Mouse (Mus musculus) limb, embryonic 12.5 days (tissue): ENCODE results near the gene Pgls. TPM values are rescaled to one million over a fixed set of nuclear protein-coding genes. Genes with fewer than 3 reads are reported as not detected.

Source experiments
- ATAC-seq: fragments of 200-750 bp; cut with Nextera tagmentation; 2 replicates; pipeline ENCODE4 v1.8.0; 2017; ENCODE audit warnings: low read depth, moderate TSS enrichment; ENCODE audit not compliant: insufficient number of reproducible peaks, insufficient read depth, low FRiP score, low TSS enrichment
- H3K27ac ChIP-seq: fragments of 300-500 bp; sonication (generic); 2 replicates; pipeline ENCODE4 v1.5.1; 2016; ENCODE audit warnings: mild to moderate bottlenecking, moderate library complexity
- H3K27me3 ChIP-seq: fragments of 300-500 bp; sonication (generic); 2 replicates; pipeline ENCODE4 v1.6.1; 2016; ENCODE audit warnings: mild to moderate bottlenecking, moderate library complexity
- H3K36me3 ChIP-seq: fragments of 300-500 bp; sonication (generic); 2 replicates; pipeline ENCODE4 v1.6.1; 2016; ENCODE audit warnings: mild to moderate bottlenecking, moderate library complexity
- H3K4me1 ChIP-seq: fragments of 300-500 bp; sonication (generic); replicated peaks from 2 replicates; pipeline ENCODE4 v1.6.1; 2016
- H3K4me2 ChIP-seq: fragments of 300-500 bp; sonication (generic); 2 replicates; pipeline ENCODE4 v1.6.1; 2016; ENCODE audit warnings: mild to moderate bottlenecking, moderate library complexity
- H3K4me3 ChIP-seq: fragments of 300-500 bp; sonication (generic); replicated peaks from 2 replicates; pipeline ENCODE4 v1.5.1; 2016; ENCODE audit warnings: mild to moderate bottlenecking
- H3K9ac ChIP-seq: fragments of 300-500 bp; sonication (generic); replicated peaks from 2 replicates; pipeline ENCODE4 v1.6.1; 2016; ENCODE audit warnings: mild to moderate bottlenecking, moderate library complexity
- H3K9me3 ChIP-seq: fragments of 300-500 bp; sonication (generic); 2 replicates; pipeline ENCODE4 v1.6.1; 2016; ENCODE audit warnings: mild to moderate bottlenecking, moderate library complexity
- WGBS: fragments of 180-500 bp; shearing (Covaris S2); methylation state at CpG from one replicate; pipeline ENCODE4 v1.1.7; 2016; 5-methylcytosine and 5-hydroxymethylcytosine counted together
- polyA plus RNA-seq: library from polyadenylated mRNA; unstranded; fragments of >200 nt; fragmentation: Nextera tagmentation; extraction: Ambion mirVana; gene quantifications from 2 replicates; pipeline ENCODE4 v1.2.1, GENCODE M21; 2016

The Pgls gene
- polyA plus RNA-seq, 1 experiment from 2014 or later: 243 TPM

- 61% methylated on average over 9 of the region's 9 CpGs for WGBS
- H3K27ac ChIP-seq: 0 out of 2 replicates have a peak overlapping the region, but pooled peaks have one; percentile 13
- peaks cover 19% of the 10 kb centered on the region for H3K4me1 ChIP-seq
- H3K9ac ChIP-seq: no peak overlapping the region
- peaks cover 40% of the 10 kb centered on the region for H3K36me3 ChIP-seq
- peaks cover 31% of the 10 kb centered on the region for H3K27me3 ChIP-seq
- H3K4me3 ChIP-seq: no peak overlapping the region
- ATAC-seq: no peak
- peaks cover 15% of the 10 kb centered on the region for H3K9me3 ChIP-seq
- no peak overlapping the region for H3K4me2 ChIP-seq
Measured at GRCm38 (mm10) chr8:71627265-71628099, 35.5 kb downstream of the Pgls start.

- H3K9me3 ChIP-seq: peaks cover 15% of the 10 kb centered on the region
- H3K9ac ChIP-seq: peak overlapping the region; percentile 70
- peak overlapping the region; percentile 58 for H3K4me3 ChIP-seq
- peaks cover 41% of the 10 kb centered on the region for H3K27me3 ChIP-seq
- peak overlapping the region; percentile 62 for H3K27ac ChIP-seq
- no peak for ATAC-seq
- WGBS: 9% methylated on average over 16 of the region's 16 CpGs
- H3K4me2 ChIP-seq: peak overlapping the region; percentile 93
- H3K36me3 ChIP-seq: peaks cover 29% of the 10 kb centered on the region
- peaks cover 19% of the 10 kb centered on the region for H3K4me1 ChIP-seq
Measured at GRCm38 (mm10) chr8:71628396-71629095, 36.6 kb downstream of the Pgls start.

GRCm38 (mm10) chr8:71629096-71629697 lies 37.2 kb downstream of the Pgls start:
- under 1% methylated on average over 55 of the region's 55 CpGs for WGBS
- H3K36me3 ChIP-seq: peaks cover 22% of the 10 kb centered on the region
- peaks cover 14% of the 10 kb centered on the region for H3K9me3 ChIP-seq
- peaks cover 48% of the 10 kb centered on the region for H3K27me3 ChIP-seq
- peak; percentile 83 for ATAC-seq
- peak overlapping the region; percentile 70 for H3K9ac ChIP-seq
- peak overlapping the region; percentile 93 for H3K4me2 ChIP-seq
- peaks cover 19% of the 10 kb centered on the region for H3K4me1 ChIP-seq
- H3K27ac ChIP-seq: peak overlapping the region; percentile 62
- peak overlapping the region; percentile 58 for H3K4me3 ChIP-seq

- H3K4me1 ChIP-seq: peaks cover 24% of the 10 kb centered on the region
Measured at GRCm38 (mm10) chr8:71629781-71630212, 37.8 kb downstream of the Pgls start.

GRCm38 (mm10) chr8:71630761-71631160 lies 38.8 kb downstream of the Pgls start:
- no peak overlapping the region for H3K9ac ChIP-seq
- peaks cover 7% of the 10 kb centered on the region; the same call in 1 of the 2 replicates for H3K36me3 ChIP-seq
- no peak for ATAC-seq
- H3K27me3 ChIP-seq: peaks cover 63% of the 10 kb centered on the region
- no peak overlapping the region for H3K4me3 ChIP-seq
- WGBS: 87% methylated on average over 6 of the region's 6 CpGs
- H3K4me2 ChIP-seq: no peak overlapping the region
- peaks cover 14% of the 10 kb centered on the region for H3K9me3 ChIP-seq
- H3K27ac ChIP-seq: no peak overlapping the region
- H3K4me1 ChIP-seq: peaks cover 24% of the 10 kb centered on the region

More at GRCm38 (mm10) chr8:71629781-71630212, 37.8 kb downstream of the Pgls start:
- Histone ChIP-seq H3K27me3 (peaks cover 54% of the 10 kb centered on the region), H3K27ac (0 out of 2 replicates have a peak overlapping the region, but pooled peaks have one; percentile 45), H3K36me3 (peaks cover 16% of the 10 kb centered on the region), H3K4me3 (peak overlapping the region; percentile 58), H3K9me3 (peaks cover 14% of the 10 kb centered on the region), H3K4me2 (peak overlapping the region; percentile 93), H3K9ac (peak overlapping the region; percentile 70)
- WGBS: 4% methylated on average over 25 of the region's 25 CpGs
- peak; percentile 3 for ATAC-seq

- H3K4me2 ChIP-seq: no peak overlapping the region
- H3K9ac ChIP-seq: no peak overlapping the region
- peaks cover 14% of the 10 kb centered on the region for H3K9me3 ChIP-seq
- peaks cover 24% of the 10 kb centered on the region for H3K4me1 ChIP-seq
- peaks cover 75% of the 10 kb centered on the region for H3K27me3 ChIP-seq
- H3K36me3 ChIP-seq: no peaks in the 10 kb centered on the region
- 63% methylated on average over 2 of the region's 2 CpGs for WGBS
- no peak overlapping the region for H3K4me3 ChIP-seq
- no peak for ATAC-seq
- H3K27ac ChIP-seq: no peak overlapping the region
Measured at GRCm38 (mm10) chr8:71631897-71632296, 39.9 kb downstream of the Pgls start.

- Histone ChIP-seq H3K9ac (no peak overlapping the region), H3K27me3 (peaks cover 85% of the 10 kb centered on the region), H3K4me2 (peak overlapping the region; percentile 52; the same call in 1 of the 2 replicates), H3K4me3 (no peak overlapping the region), H3K36me3 (no peaks in the 10 kb centered on the region), H3K4me1 (peaks cover 24% of the 10 kb centered on the region), H3K9me3 (peaks cover 14% of the 10 kb centered on the region), H3K27ac (no peak overlapping the region)
- ATAC-seq: no peak
- 18% methylated on average over 19 of the region's 22 CpGs for WGBS
Measured at GRCm38 (mm10) chr8:71633164-71633563, 41.2 kb downstream of the Pgls start.

- ATAC-seq: 0 out of 2 replicates have a peak, but pooled peaks have one; percentile 13
- peaks cover 15% of the 10 kb centered on the region for H3K4me1 ChIP-seq
- 4% methylated on average over 26 of the region's 26 CpGs for WGBS
- H3K4me2 ChIP-seq: peak overlapping the region; percentile 52
- no peak overlapping the region for H3K27ac ChIP-seq
- H3K9me3 ChIP-seq: peaks cover 14% of the 10 kb centered on the region
- no peaks in the 10 kb centered on the region for H3K36me3 ChIP-seq
- 0 out of 2 replicates have a peak overlapping the region, but pooled peaks have one; percentile 27 for H3K9ac ChIP-seq
- H3K27me3 ChIP-seq: peaks cover 92% of the 10 kb centered on the region
- peak overlapping the region; percentile 18 for H3K4me3 ChIP-seq
Measured at GRCm38 (mm10) chr8:71633981-71634667, 42.1 kb downstream of the Pgls start.

- Histone ChIP-seq H3K27me3 (peaks cover 67% of the 10 kb centered on the region), H3K4me3 (no peak overlapping the region), H3K9me3 (peaks cover 13% of the 10 kb centered on the region), H3K36me3 (no peaks in the 10 kb centered on the region), H3K4me1 (peaks cover 5% of the 10 kb centered on the region; the same call in 1 of the 2 replicates), H3K9ac (no peak overlapping the region), H3K4me2 (no peak overlapping the region), H3K27ac (no peak overlapping the region)
- WGBS: 71% methylated on average over 8 of the region's 8 CpGs
- no peak for ATAC-seq
Measured at GRCm38 (mm10) chr8:71637149-71638095, 45.4 kb downstream of the Pgls start.

GRCm38 (mm10) chr8:71638321-71638720 lies 46.3 kb downstream of the Pgls start:
- 76% methylated on average over 6 of the region's 6 CpGs for WGBS
- Histone ChIP-seq H3K27ac (no peak overlapping the region), H3K4me3 (no peak overlapping the region), H3K36me3 (no peaks in the 10 kb centered on the region), H3K9me3 (peaks cover 4% of the 10 kb centered on the region), H3K9ac (no peak overlapping the region), H3K4me2 (no peak overlapping the region), H3K4me1 (peaks cover 5% of the 10 kb centered on the region; the same call in 1 of the 2 replicates), H3K27me3 (peaks cover 60% of the 10 kb centered on the region)
- no peak for ATAC-seq
